Mouse (Mus musculus) cerebellum, postnatal 10 days (tissue): ENCODE results near the gene Bcor.

Experiments used
- DNase-seq, 2 experiments: peaks; one replicate each; pipeline ENCODE4 v3.0.0; 2021; ENCODE audit warnings: mixed read lengths in 2 of 2

Bcor gene

DNA sequence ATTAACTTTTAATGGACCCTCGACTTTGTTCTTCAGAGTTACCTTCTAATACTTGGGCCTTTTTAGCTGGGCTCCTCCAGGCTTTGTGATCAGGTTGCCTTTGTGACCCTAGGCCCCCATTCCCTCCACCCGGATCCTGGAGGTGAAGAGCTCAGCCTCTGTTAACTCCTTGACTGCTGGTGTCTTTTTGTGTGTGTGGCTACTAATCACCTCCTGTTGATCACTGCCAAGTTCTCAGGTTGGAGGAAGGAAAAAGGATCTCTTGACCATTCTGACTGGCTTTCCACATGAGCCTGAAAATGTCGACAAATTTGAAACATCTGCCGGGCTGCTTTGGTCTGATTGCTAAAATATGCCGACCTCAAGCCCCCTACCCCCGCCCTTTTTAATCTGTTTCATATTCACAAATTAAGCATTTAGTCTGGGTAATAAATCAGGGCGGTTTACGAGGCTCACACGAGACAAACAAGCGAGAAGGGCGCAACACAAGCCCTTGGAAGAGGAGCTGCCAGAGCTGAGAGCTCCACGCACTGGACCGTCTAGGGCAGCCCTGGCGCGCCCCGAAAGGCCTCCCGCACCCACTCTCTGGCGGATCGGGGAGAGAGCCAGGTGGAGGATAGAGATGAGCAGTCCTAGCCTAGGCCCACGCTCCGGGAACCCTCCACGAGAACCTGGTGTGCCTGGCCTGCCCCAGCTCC lies 33.6 kb downstream of the Bcor start:
- DNase-seq: no peak

GRCm38 (mm10) chrX:12124571-12124970 lies 35.6 kb downstream of the Bcor start:
- DNase-seq: no peak

GRCm38 (mm10) chrX:12123687-12124087 lies 36.5 kb downstream of the Bcor start:
- no peak for DNase-seq

GRCm38 (mm10) chrX:12122594-12123331 lies 37.4 kb downstream of the Bcor start:
- DNase-seq: peak; percentile 36 to 52

- DNase-seq: no peak
Measured at GRCm38 (mm10) chrX:12119476-12119875, 40.7 kb downstream of the Bcor start.

DNA sequence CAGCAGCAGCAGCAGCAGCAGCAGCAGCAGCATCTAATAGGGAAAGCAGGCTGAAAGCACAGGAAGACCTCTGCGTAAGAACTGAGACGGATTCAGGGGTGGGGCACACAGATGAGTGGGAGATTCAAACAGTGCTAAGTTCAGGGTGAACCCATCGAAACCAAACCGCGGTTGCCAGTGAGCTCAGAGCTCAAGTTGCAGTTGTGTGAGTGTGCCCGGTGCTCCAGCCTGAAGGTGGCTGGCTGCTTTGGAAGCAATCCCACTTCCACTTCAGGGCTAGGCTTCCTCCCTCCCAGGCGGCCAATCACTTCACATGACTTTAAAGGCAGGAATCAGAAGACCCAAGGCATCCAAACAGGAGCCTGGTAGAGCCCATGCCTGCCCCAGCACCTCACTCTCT lies 44.0 kb downstream of the Bcor start:
- no peak for DNase-seq

DNA sequence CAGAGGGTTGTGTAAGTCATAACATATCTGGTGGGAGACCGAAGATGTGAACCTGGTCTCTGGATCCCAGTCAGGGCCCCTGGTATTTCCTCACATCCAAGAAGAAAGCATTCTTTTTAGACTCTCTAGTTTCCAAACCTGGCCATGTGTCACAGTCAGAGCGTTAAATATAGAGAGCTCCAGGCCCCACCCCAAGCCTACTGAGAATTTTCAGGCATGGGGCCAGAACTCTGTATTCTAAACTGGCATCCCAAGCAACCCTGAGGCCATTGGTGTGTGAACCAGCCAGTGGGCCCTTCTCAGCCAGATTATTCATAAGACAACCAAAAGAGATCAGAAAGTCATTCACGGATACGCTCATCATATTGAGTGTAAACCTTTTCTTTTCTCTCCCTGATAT lies 48.0 kb downstream of the Bcor start:
- no peak for DNase-seq

DNA sequence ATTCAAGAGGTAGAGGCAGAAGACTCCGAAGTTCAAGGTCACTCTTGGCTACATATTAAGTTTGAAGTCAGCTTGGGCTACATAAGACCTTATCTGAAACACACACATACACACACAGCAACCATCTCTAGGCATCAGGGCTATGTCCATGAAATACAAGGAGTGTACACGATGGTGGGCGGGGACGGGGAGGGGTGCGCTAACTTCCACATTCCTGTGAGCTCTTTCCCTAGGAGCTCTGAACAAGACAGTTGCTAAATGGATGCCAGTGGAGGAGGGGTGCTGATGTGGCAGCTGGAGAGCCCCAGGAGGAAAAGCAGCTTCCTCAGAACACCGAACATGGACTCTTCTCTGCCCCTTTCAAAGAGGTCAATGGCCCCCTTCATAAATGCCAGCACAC lies 49.6 kb downstream of the Bcor start:
- no peak for DNase-seq

GRCm38 (mm10) chrX:12105358-12105757 lies 54.8 kb downstream of the Bcor start:
- no peak for DNase-seq

GRCm38 (mm10) chrX:12096783-12097526 lies 63.2 kb downstream of the Bcor start:
- no peak for DNase-seq

GRCm38 (mm10) chrX:12093371-12093770 lies 66.8 kb downstream of the Bcor start:
- DNase-seq: no peak

- DNase-seq: peak; percentile 58 to 59
Measured at GRCm38 (mm10) chrX:12091431-12092061, 68.6 kb downstream of the Bcor start.

DNA sequence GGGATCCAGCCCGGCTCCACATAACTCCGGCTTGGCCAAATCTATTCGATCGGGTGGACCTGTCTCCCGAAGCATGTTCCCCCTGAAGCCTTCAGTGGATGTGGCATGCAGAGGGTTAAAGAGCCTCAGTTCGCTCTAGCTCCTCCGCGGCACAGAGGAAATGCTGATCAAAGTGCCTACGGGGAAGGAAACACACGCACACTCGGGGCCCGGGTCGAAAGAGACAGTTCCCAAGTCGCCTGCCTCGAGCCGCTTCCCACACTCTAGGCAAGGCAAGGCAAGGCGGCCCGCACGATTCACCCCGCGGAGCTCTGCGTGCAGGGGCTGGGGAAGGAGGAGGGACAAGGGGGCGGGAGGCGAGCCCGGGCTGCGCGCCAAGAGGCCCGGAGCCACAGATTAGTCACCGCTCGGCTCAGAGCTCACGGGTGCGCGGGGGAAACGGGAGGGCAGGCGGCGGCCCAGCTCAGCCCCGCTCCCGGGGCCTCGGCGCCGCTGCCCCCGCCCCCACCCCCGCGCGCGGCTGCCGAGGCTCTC lies 69.2 kb downstream of the Bcor start:
- peak; percentile 73 to 83 for DNase-seq

- DNase-seq: peak; percentile 45 to 46
Measured at GRCm38 (mm10) chrX:12090151-12090870, 69.8 kb downstream of the Bcor start.

GRCm38 (mm10) chrX:12089353-12090081 lies 70.6 kb downstream of the Bcor start:
- DNase-seq: peak in 1 of 2 experiments; percentile 54

DNA sequence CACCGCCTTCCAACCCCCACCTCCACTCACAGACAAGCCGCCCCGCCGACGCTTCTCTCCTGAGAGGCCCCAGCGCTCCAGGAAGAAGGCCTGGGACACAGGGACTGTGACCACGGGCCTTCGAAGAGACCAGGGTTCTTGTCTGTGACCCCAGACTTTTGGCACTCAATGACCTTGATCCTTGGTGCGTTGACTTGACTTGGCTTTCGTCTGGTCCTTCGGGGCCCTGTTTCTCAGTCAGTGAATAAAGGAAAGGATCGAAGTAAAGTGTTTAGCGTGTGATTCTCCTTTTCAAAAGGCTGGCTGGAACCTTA lies 71.2 kb downstream of the Bcor start:
- DNase-seq: no peak

GRCm38 (mm10) chrX:12088301-12089026 lies 71.7 kb downstream of the Bcor start:
- peak; percentile 61 to 74 for DNase-seq

DNA sequence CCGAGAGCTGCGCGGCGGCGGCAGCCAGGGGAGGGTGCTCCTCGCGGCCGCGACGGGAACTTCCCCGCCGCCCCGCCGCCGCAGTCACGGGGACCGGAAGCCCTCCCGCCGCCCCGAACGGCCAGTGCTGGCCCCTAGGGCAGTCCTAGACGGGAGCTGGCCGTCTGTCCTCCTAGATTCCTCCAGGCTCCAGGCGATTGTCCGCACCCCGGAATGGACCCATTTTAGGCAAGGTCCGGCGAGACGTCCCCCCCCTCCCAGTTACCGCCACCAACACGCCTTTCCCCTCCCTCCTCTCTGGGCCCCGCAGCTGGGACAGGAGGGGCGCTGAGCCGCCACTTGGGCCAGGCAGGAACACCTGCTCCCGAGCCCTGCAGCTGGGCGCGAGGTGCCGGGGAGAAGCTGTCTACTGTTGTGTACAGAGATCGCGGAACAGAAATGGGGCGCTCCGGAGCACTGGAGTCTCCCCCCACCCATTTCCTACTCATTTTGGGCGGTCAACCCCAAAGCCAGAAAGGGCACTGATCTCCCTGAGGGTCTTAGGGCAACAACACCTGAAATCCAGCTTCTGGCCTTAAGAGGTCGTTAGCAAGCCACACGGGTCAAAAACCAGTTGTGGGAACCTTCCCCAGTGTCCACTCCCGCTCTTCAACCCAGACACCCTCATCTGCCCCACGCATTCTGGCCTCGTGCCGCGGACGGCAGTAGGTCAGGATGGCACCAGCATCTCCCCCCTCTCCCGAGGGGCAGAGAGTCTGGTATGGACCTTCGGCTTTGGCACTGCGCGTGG lies 72.4 kb downstream of the Bcor start:
- peak in 1 of 2 experiments; percentile 45 for DNase-seq

- DNase-seq: peak; percentile 40 to 54
Measured at GRCm38 (mm10) chrX:12086674-12087510, 73.3 kb downstream of the Bcor start.
